Mouse (Mus musculus) layer of hippocampus, postnatal 10 days (tissue): ENCODE data around the gene Serpina3f. TPM values are rescaled to one million over a fixed set of nuclear protein-coding genes. Genes with fewer than 3 reads are reported as not detected.
"Not testable (repeated sequence)": the region's sequence is repeated elsewhere in the genome, so short reads cannot be mapped to it uniquely, and the experiment has no call there.

Experiments used
- DNase-seq, 2 experiments: peaks; one replicate each; pipeline ENCODE4 v3.0.0; 2021; ENCODE audit warnings: low spot score in 2 of 2
- long read RNA-seq: library from polyadenylated mRNA; stranded (forward); transcript quantifications from one replicate; pipeline ENCODE4 v2.0.0, GENCODE M21; 2023
- total RNA-seq, 2 experiments: library from RNA; stranded (reverse); gene quantifications; 2 replicates each; pipeline ENCODE4 v1.2.3; 2021

The Serpina3f gene
- not detected for total RNA-seq
- long read RNA-seq, result 0 reads

- no peak for DNase-seq
These were observed at the start of gene Serpina3f for GRCm38 (mm10) chr12:104214445-104214753. Gene Serpina3f (plus strand): TSS chr12:104214544.

GRCm38 (mm10) chr12:104174747-104175146 lies 39.6 kb upstream of the Serpina3f start:
- no peak for DNase-seq

DNA sequence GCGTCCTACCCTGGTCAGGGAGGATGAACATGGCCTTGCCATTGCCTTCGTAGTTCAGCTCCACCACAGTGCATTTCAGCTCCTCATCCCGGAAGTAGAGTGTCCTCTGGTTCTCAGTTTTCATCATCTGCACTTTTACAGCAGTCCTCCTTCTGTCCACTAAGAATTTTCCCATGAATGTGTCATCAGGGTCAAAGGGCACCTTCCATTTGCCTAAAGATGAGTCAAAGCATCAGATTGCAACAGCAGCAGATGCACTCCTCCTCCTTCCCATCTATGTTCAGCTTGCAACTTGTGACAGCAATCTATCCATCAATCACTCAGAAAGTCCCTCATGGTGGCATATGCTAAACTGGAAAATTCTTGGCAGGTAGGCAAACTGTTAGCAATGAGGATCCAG lies 38.7 kb upstream of the Serpina3f start:
- DNase-seq, result no peak

- no peak for DNase-seq
These were observed 35.8 kb upstream of the Serpina3f start for GRCm38 (mm10) chr12:104178577-104178976.

DNA sequence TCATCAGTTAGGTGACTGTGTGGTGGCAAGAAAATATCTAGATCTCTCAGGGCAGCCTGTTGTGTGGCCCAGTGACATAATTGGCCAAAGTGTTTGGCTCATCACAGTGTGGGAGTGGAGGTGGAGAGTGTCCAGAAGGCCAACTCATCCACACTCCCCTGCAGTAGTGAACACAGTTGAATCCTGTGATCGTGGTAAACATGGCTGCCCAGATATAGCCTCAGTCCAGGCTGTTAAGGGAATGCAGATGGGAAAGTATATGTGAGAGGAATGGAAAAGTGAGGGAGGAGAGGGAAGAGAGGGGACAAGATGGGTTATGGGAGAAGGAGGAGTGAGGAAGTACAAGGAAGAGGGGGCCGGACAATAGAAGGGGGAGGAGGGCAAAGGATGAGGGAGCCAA lies 35.4 kb upstream of the Serpina3f start:
- DNase-seq, result no peak

DNA sequence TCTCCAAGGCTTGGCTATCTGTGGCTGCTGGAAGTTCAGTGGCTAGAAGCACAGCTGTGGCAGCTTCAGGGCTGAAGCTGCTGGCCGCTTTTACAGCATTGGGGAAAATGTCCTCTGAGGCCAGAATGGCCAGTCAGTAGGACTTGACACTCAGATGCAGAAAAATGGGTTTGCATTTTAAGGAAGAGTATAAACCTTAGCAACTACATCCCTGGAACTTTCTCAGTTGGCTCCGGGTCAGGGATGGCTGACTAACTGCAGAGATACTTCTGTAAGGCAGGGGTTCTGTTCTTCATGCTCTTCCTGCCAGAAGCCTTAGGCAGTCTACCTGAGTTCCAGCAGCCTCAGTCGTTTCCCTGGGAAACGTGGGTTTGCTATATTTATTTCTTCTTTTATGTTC lies 29.3 kb upstream of the Serpina3f start:
- no peak for DNase-seq

DNA sequence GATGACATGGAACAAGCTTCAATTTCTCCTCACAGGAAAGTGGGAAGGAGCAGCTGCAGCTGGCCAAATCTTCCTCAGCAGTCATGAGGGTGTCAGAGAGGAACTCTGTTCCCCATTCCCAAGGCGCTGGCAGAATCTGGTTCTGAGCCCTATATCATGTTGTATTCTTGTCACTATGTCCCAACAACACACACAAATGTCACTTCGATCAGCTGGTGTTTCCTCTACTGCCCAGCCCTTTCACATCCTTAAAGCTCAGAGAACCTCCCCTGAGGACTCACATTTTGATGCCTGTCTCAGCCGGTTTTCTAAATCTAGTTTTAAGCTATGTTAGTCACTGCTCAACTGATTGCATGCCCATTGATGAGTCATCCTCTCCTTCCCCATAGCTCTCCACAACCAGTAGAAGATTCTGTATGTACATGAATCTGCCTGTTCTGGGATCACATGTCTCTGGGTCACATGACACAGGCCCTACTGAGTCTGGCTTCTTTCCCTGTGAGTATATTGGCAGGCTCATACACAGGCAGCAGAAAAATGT lies 28.2 kb upstream of the Serpina3f start:
- no peak for DNase-seq

DNA sequence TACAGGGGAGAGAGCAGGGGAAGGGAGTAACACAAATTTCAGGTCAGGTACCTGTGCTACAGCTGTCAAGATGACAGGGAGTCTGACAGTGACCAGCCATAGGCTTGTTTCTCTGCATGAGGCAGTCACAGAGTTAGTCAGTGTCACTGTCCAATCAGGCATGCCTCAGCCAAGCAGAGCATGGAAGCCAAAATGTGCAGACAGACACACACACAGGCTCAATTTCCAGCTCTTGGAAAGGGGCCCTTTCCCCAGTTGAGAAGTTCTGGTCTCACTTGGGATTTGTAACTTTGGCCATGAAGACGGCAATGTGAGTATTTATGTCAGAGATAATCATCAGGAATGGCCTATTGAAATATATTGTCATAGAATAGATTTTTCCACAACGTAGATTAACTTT lies 25.1 kb upstream of the Serpina3f start:
- no peak for DNase-seq

DNA sequence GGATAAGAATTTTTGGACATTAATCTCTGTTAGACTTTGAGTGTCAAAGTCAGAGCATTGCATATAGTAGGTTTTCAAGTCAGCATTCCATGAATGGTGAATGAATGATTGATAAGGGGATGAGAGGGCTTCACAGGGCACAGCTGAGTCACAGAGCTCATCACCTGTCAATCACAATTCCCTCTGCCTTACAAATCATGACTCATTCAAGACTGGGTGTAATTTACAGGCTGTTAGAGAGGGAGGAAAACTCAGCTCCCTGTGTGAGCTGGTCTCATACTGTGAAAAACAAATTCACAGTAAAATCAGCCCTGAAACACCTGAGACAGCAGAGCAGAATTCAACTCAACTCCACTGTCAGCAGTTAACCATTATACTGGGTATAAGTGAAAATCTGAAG lies 23.5 kb upstream of the Serpina3f start:
- DNase-seq, result no peak

- DNase-seq, result no peak
These were observed 5.2 kb upstream of the Serpina3f start for GRCm38 (mm10) chr12:104209149-104209548.

DNA sequence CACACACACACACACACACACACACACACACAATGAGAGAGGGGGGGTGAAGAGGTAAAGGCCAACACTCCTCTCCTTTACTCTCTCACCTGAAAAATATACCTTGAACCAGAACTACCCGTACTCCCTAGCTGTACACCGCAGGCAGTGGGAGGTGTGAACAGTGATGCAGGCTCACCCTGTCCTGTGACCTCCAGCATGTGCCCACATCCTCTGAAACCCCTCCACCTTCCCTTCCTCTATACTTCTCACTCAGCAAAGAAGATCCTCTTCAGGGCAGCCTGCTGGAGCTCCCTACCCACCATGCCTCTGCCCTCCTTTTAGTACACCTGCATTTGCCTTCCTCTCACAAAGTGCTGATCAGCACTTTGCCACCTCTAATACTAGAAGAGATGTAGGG lies 4.5 kb upstream of the Serpina3f start:
- DNase-seq, result no peak

GRCm38 (mm10) chr12:104213689-104214444 lies 477 bp upstream of the Serpina3f start:
- DNase-seq, result peak in 1 of 2 experiments; percentile 24

DNA sequence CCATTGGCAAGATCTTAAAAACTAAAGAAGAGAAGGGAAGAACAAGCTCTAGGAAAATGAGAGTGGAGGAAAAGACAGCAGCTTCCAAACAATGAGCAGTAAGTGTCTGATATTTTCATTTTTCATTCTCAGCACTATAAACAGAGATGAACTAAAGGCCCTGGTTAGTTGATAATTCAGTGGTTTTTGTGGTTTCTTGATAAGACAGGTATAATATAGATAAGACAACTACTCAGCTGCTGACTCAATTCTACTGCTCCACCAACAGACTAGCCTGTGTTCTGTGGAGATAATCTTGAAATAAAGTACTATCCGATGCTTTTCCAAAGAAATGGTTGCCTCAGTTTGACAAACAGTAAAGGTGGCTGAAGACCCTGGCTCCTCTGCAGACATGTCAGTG lies 905 bp downstream of the Serpina3f start:
- DNase-seq, result no peak

GRCm38 (mm10) chr12:104221616-104222015 lies 7.3 kb downstream of the Serpina3f start:
- no peak for DNase-seq

GRCm38 (mm10) chr12:104223690-104224089 lies 9.3 kb downstream of the Serpina3f start:
- DNase-seq, result no peak

DNA sequence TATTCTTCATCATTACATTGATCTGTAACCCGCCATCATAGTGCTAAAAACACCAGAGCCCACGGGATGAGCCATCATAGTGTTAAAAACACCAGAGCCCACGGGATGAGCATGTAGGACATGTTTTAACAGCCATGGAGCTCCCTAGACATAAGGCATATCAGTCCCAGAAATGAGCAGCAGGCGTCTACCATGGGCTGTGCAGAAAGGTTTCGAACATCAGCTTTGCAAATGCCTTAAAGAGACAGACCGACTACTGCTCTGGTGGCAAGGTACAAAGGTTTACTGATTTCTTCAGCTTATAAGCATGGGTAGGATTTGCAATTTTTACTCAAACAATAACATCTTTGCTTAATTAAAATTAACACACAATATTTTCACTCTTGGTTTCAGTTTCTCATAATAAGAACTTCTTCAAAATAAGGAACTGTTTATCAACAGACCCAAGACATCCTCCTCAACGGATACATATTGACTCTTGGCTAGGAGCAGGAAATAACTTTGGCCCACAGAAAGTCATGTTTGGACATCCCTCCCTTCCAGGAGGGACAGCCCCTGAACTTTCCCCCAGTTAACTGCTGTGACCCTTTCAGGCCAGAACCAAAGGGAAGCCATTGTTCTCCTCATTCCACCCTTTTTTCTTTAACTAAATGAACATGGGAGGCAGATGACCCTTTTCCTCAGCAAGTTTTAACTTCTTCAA lies 10.4 kb downstream of the Serpina3f start:
- DNase-seq, result no peak

- DNase-seq, result no peak
These were observed 16.4 kb downstream of the Serpina3f start for GRCm38 (mm10) chr12:104230762-104231161.

- DNase-seq, result no peak
These were observed 21.6 kb downstream of the Serpina3f start, which contains the start of gene Serpina3g for GRCm38 (mm10) chr12:104235915-104236314. Gene Serpina3g (plus strand): TSS chr12:104236245.

DNA sequence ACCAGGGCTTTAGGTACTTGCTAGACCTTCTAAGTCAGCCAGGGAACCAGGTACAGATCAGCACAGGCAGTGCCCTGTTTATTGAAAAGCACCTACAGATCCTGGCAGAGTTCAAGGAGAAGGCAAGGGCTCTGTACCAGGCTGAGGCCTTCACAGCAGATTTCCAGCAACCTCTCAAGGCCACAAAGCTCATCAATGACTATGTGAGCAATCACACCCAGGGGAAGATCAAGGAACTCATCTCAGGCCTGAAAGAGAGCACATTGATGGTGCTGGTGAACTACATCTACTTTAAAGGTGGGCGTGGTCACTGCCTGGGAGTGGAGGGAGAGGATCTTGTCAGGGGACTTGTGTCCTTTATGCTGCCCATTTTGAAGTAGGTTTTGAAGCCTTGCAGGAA lies 23.7 kb downstream of the Serpina3f start:
- DNase-seq, result not testable (repeated sequence)

GRCm38 (mm10) chr12:104243307-104243706 lies 29.0 kb downstream of the Serpina3f start:
- DNase-seq, result no peak

DNA sequence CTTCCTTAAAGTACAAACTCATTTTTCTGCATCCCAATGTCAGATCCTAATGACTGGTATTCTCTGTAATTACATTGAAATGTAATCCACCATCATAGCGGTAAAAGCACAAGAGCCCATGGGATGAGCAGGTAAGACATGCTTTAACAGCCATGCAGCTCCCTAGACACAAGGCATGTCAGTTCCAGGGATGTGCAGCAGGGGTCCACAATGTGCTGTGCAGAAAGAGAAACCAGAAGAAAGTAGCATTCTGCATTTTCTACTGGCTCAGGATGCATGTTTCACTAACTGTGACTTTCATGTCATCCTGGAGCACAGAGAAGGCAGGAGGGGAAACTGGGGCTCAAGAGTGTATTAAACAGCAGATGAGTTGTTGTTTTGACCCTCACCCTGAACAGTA lies 30.7 kb downstream of the Serpina3f start:
- DNase-seq, result peak; percentile 46 to 61

GRCm38 (mm10) chr12:104245595-104245994 lies 31.3 kb downstream of the Serpina3f start:
- DNase-seq, result peak in 1 of 2 experiments; percentile 10
